Mouse (Mus musculus) myocyte (in vitro differentiated cells): ENCODE results near the gene Hspbap1.

Experiments
- CEBPB ChIP-seq: IDR thresholded peaks from 2 replicates; pipeline ENCODE4 v1.6.1; 2011; ENCODE audit warnings: mild to moderate bottlenecking, moderate library complexity; ENCODE audit not compliant: poor library complexity, insufficient read depth, severe bottlenecking
- E2F4 ChIP-seq: IDR thresholded peaks from one replicate; pipeline ENCODE4 v1.6.1; 2011; ENCODE audit warnings: mild to moderate bottlenecking, control low read depth, moderate library complexity; ENCODE audit not compliant: insufficient read depth
- MAX ChIP-seq: IDR thresholded peaks from one replicate; pipeline ENCODE4 v1.6.1; 2011; ENCODE audit warnings: low read depth, mild to moderate bottlenecking, control low read depth
- MYOD1 ChIP-seq, 3 experiments: IDR thresholded peaks; one replicate each; pipeline ENCODE4 v1.6.1; 2011; ENCODE audit warnings: control low read depth in 2 of 3, low read depth in 2 of 3, mild to moderate bottlenecking in 2 of 3, moderate library complexity in 1 of 3; ENCODE audit not compliant: insufficient read length in 2 of 3, control insufficient read depth in 1 of 3
- MYOG ChIP-seq, 3 experiments: IDR thresholded peaks; one replicate each; pipeline ENCODE4 v1.6.1; 2011; ENCODE audit warnings: control low read depth in 2 of 3, low read depth in 2 of 3, mild to moderate bottlenecking in 2 of 3; ENCODE audit not compliant: insufficient read length in 2 of 3, control insufficient read depth in 1 of 3, insufficient read depth in 1 of 3
- POLR2A ChIP-seq: IDR thresholded peaks from one replicate; pipeline ENCODE4 v1.6.1; 2011; ENCODE audit warnings: low read depth, mild to moderate bottlenecking, control low read depth, moderate library complexity; ENCODE audit not compliant: insufficient read length
- POLR2AphosphoS2 ChIP-seq: IDR thresholded peaks from one replicate; pipeline ENCODE4 v1.6.1; 2011; ENCODE audit warnings: low read depth, control low read depth; ENCODE audit not compliant: insufficient read length
- REST ChIP-seq: IDR thresholded peaks from one replicate; pipeline ENCODE4 v1.6.1; 2011; ENCODE audit warnings: mild to moderate bottlenecking, control low read depth, moderate library complexity; ENCODE audit not compliant: insufficient read depth, insufficient read length
- TCF12 ChIP-seq: IDR thresholded peaks from one replicate; pipeline ENCODE4 v1.6.1; 2011; ENCODE audit warnings: mild to moderate bottlenecking, control low read depth; ENCODE audit not compliant: poor library complexity, insufficient read depth, severe bottlenecking
- USF1 ChIP-seq: IDR thresholded peaks from one replicate; pipeline ENCODE4 v1.6.1; 2011; ENCODE audit warnings: low read depth, mild to moderate bottlenecking, control low read depth, moderate library complexity

DNA sequence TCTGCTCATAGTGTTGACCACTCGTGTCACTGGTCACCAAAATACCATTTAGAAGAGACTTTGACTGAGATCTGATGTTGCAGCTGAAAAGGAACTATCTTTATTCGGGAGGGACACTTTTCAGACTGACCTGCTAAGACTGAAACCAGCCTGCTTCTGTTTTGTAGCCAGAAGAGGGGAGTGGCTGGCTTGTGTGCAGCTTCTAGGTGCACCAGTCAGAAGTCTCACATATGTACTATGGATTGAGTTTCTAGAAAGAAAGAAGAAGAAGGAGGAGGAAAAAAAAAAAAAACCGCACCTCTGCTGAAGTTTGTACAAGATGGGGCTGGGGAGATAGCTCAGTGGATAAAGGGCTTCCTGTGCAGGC lies 13.0 kb downstream of the Hspbap1 start:
- TF ChIP-seq MYOD1 (IDR thresholded peaks at IDR 0.05; ENCODE audit: control insufficient read depth in 1 of 3, insufficient read length in 2 of 3, low read depth in 2 of 3) (no peak), REST (no peak), POLR2A (no peak), USF1 (no peak), TCF12 (no peak), MAX (no peak), E2F4 (no peak), POLR2AphosphoS2 (no peak), MYOG (IDR thresholded peaks at IDR 0.05; ENCODE audit: control insufficient read depth in 1 of 3, insufficient read depth in 1 of 3, insufficient read length in 2 of 3, low read depth in 2 of 3) (no peak), CEBPB (no peak)
